In genomic region chr7:79464776-79465420, GRCm38 (mm10) we compare ENCODE assay signal across 8 mouse cellular contexts. TPM values are rescaled to one million over a fixed set of nuclear protein-coding genes. Genes with fewer than 3 reads are reported as not detected.
A peak's percentile ranks its signal among the peaks of the same experiment; 100 is the strongest.
DNase-seq lines count a peak whose midpoint lies in the region; ATAC-seq and TF ChIP-seq lines count a peak whose summit lies in the region.

No protein-coding gene starts in this region.

- ATAC-seq in heart, embryonic 12.5 days (ENCODE audit: insufficient number of reproducible peaks, low FRiP score), result no peak
- no peak for ATAC-seq in G1E (ENCODE audit: extremely low read depth, insufficient number of reproducible peaks, low FRiP score, poor library complexity, severe bottlenecking)
- no peak for ATAC-seq in hindbrain, postnatal 0 days
- no peak for ATAC-seq in midbrain, embryonic 11.5 days (ENCODE audit: low FRiP score)

- H3K36me3 ChIP-seq in heart, embryonic 12.5 days, result peaks cover 30% of the 10 kb centered on the region
- H3K36me3 ChIP-seq in G1E (replicated peaks), result peaks cover 49% of the 10 kb centered on the region
- peaks cover 41% of the 10 kb centered on the region for H3K36me3 ChIP-seq in embryonic facial prominence, embryonic 10.5 days (replicated peaks)
- peaks cover 23% of the 10 kb centered on the region for H3K36me3 ChIP-seq in hindbrain, postnatal 0 days (ENCODE audit: insufficient read depth, low read length)
- peaks cover 8% of the 10 kb centered on the region; the same call in 1 of the 2 replicates for H3K36me3 ChIP-seq in midbrain, embryonic 11.5 days (ENCODE audit: control insufficient read depth, insufficient read depth, low read length)

- TF ChIP-seq CTCF in G1E (IDR thresholded peaks at IDR 0.05; ENCODE audit: low read depth, low read length), result no peak
- TF ChIP-seq CTCF in hindbrain, postnatal 0 days (IDR thresholded peaks at IDR 0.05; ENCODE audit: low read depth), result no peak

- H3K4me3 ChIP-seq in heart, embryonic 12.5 days, result peak overlapping the region; percentile 91
- H3K4me3 ChIP-seq in G1E (ENCODE audit: low read depth, low read length), result peak overlapping the region; percentile 85
- peak overlapping the region; percentile 97 for H3K4me3 ChIP-seq in embryonic facial prominence, embryonic 10.5 days
- H3K4me3 ChIP-seq in hindbrain, postnatal 0 days (ENCODE audit: low read length), result peak overlapping the region; percentile 88
- peak overlapping the region; percentile 92 for H3K4me3 ChIP-seq in midbrain, embryonic 11.5 days (ENCODE audit: low read depth, low read length)

- no peaks in the 10 kb centered on the region for H3K27me3 ChIP-seq in heart, embryonic 12.5 days (replicated peaks)
- no peaks in the 10 kb centered on the region for H3K27me3 ChIP-seq in G1E (ENCODE audit: insufficient read depth, low read length)
- peaks cover 25% of the 10 kb centered on the region for H3K27me3 ChIP-seq in embryonic facial prominence, embryonic 10.5 days (replicated peaks; ENCODE audit: low read depth, poor library complexity, severe bottlenecking)
- no peaks in the 10 kb centered on the region for H3K27me3 ChIP-seq in hindbrain, postnatal 0 days (ENCODE audit: insufficient read depth, low read length)
- peaks cover 12% of the 10 kb centered on the region; the same call in 1 of the 2 replicates for H3K27me3 ChIP-seq in midbrain, embryonic 11.5 days (ENCODE audit: control insufficient read depth, insufficient read depth, low read length)

- DNase-seq in heart, adult 11 months, result no peak
- peak; percentile 64 for DNase-seq in G1E (ENCODE audit: low spot score)
- peak; percentile 49 for DNase-seq in embryonic facial prominence, embryonic 10.5 days (ENCODE audit: low spot score)
- DNase-seq in hindbrain, postnatal 0 days (ENCODE audit: low spot score), result peak; percentile 22
- peak; percentile 94 for DNase-seq in midbrain, embryonic 11.5 days (ENCODE audit: low spot score, missing footprints)
- DNase-seq in thymus, postnatal 14 days, result peak; percentile 50
- no peak for DNase-seq in right cerebral cortex, postnatal 36 days (ENCODE audit: low spot score in 2 of 2)

- H3K4me1 ChIP-seq in heart, embryonic 12.5 days (replicated peaks), result peaks cover 33% of the 10 kb centered on the region
- H3K4me1 ChIP-seq in G1E (ENCODE audit: insufficient read depth, low read depth, low read length), result peaks cover 74% of the 10 kb centered on the region
- peaks cover 54% of the 10 kb centered on the region for H3K4me1 ChIP-seq in embryonic facial prominence, embryonic 10.5 days
- peaks cover 9% of the 10 kb centered on the region; the same call in 1 of the 2 replicates for H3K4me1 ChIP-seq in hindbrain, postnatal 0 days (ENCODE audit: insufficient read depth, low read length)
- H3K4me1 ChIP-seq in midbrain, embryonic 11.5 days (ENCODE audit: control insufficient read depth, insufficient read depth, low read length), result peaks cover 20% of the 10 kb centered on the region

- WGBS in heart, embryonic 12.5 days, result 4% methylated on average over 41 of the region's 47 CpGs
- 6% methylated on average over 47 of the region's 47 CpGs for WGBS in embryonic facial prominence, embryonic 10.5 days
- 7% methylated on average over 46 of the region's 47 CpGs for WGBS in hindbrain, postnatal 0 days
- WGBS in midbrain, embryonic 11.5 days, result 8% methylated on average over 47 of the region's 47 CpGs

- H3K27ac ChIP-seq in heart, embryonic 12.5 days (ENCODE audit: poor library complexity, severe bottlenecking), result no peak overlapping the region
- no peak overlapping the region for H3K27ac ChIP-seq in embryonic facial prominence, embryonic 10.5 days (replicated peaks)
- H3K27ac ChIP-seq in hindbrain, postnatal 0 days, result peak overlapping the region; percentile 90; the same call in 1 of the 2 replicates
- no peak overlapping the region for H3K27ac ChIP-seq in midbrain, embryonic 11.5 days (ENCODE audit: low read depth, low read length)

- H3K9me3 ChIP-seq in heart, embryonic 12.5 days (replicated peaks), result no peaks in the 10 kb centered on the region
- no peaks in the 10 kb centered on the region for H3K9me3 ChIP-seq in G1E (replicated peaks)
- no peaks in the 10 kb centered on the region for H3K9me3 ChIP-seq in embryonic facial prominence, embryonic 10.5 days
- no peaks in the 10 kb centered on the region for H3K9me3 ChIP-seq in hindbrain, postnatal 0 days (ENCODE audit: low read length)
- H3K9me3 ChIP-seq in midbrain, embryonic 11.5 days (ENCODE audit: control insufficient read depth, low read length), result no peaks in the 10 kb centered on the region

- peak overlapping the region; percentile 90 for H3K9ac ChIP-seq in heart, embryonic 12.5 days
- peak overlapping the region; percentile 85 for H3K9ac ChIP-seq in hindbrain, postnatal 0 days (replicated peaks; ENCODE audit: low read length)
- H3K9ac ChIP-seq in midbrain, embryonic 11.5 days (ENCODE audit: low read length), result peak overlapping the region; percentile 85

- H3K4me2 ChIP-seq in heart, embryonic 12.5 days, result peak overlapping the region; percentile 95
- peak overlapping the region; percentile 65 for H3K4me2 ChIP-seq in hindbrain, postnatal 0 days (ENCODE audit: low read depth, low read length)
- H3K4me2 ChIP-seq in midbrain, embryonic 11.5 days, result peak overlapping the region; percentile 83

RNA-seq across cellular contexts. Expression of gene Polg, which starts 1.3 kb away (rescaled TPM):
- polyA plus RNA-seq in heart, embryonic 12.5 days (2016; fragmentation: Nextera tagmentation; extraction: Ambion mirVana), result 37.9 and 39.6 TPM in 2 replicates
- total RNA-seq in G1E (2014; fragmentation: Nextera tagmentation) (40.6 and 42.5 TPM in 2 replicates), G1E (2017) (140 and 152 TPM in 2 replicates)
- 87.4 and 92.9 TPM in 2 replicates for polyA plus RNA-seq in G1E (2012)
- polyA plus RNA-seq in embryonic facial prominence, embryonic 10.5 days (2016; fragmentation: Nextera tagmentation; extraction: Ambion mirVana), result 33.4 and 37.8 TPM in 2 replicates
- 60.0 and 79.5 TPM in 2 replicates for total RNA-seq in hindbrain, postnatal 0 days (2014; rRNA removed)
- polyA plus RNA-seq in hindbrain, postnatal 0 days (2015; fragmentation: Nextera tagmentation; extraction: Ambion mirVana), result 23.8 and 23.9 TPM in 2 replicates
- 24.0 and 26.7 TPM in 2 replicates for polyA plus RNA-seq in midbrain, embryonic 11.5 days (2014; fragmentation: Nextera tagmentation; extraction: Ambion mirVana)

Comparison
In these comparisons a context has a peak if more than half of its experiments do, and no peak if none do; other contexts are left out.
1. DNase-seq: peak in G1E (single experiment), embryonic facial prominence, embryonic 10.5 days (single experiment), hindbrain, postnatal 0 days (single experiment), midbrain, embryonic 11.5 days (single experiment) and thymus, postnatal 14 days (single experiment); none in heart, adult 11 months (single experiment) and right cerebral cortex, postnatal 36 days (0 of 2).
2. Peak in every context shown above with its lines, with median percentiles within 50 percentile points of each other: H3K4me2 ChIP-seq, H3K4me3 ChIP-seq and H3K9ac ChIP-seq.